ENCODE assay signal across 7 mouse cellular contexts in the genomic region with DNA sequence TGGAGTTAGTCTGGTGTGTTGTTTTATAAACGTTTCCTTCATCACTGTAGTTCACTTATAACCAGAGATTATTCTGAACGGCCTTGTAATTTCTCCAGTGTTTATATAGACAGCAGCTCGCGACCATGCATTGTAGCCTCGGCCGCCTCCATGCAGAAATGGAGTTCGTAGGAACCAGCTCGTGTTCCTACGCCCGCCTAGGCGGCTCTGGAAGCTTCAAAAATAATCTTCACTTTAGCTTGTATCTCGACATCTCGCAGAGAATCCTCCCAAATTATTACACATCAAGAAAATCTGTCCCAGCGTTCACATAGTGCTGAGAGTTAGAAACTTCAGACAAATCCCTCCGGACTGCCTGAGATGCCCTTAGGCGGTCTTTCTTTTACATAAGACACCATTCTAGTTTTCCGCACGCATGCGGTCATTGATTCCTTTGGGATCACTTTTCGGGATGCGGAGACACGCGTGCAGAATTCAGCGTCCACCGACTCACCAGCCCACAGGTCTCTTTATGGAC. TPM values are rescaled to one million over a fixed set of nuclear protein-coding genes. Genes with fewer than 3 reads are reported as not detected.
DNase-seq lines count a peak whose midpoint lies in the region; ATAC-seq and TF ChIP-seq lines count a peak whose summit lies in the region.

No protein-coding gene starts in this region.

- H3K9ac ChIP-seq in lung, postnatal 0 days (replicated peaks; ENCODE audit: low read depth): peak overlapping the region; percentile 53

- no peaks in the 10 kb centered on the region for H3K9me3 ChIP-seq in lung, postnatal 0 days (ENCODE audit: low read length)

- TF ChIP-seq EP300 in lung, postnatal 0 days (IDR thresholded peaks at IDR 0.05): no peak

- no peaks in the 10 kb centered on the region for H3K27me3 ChIP-seq in lung, postnatal 0 days (replicated peaks; ENCODE audit: insufficient read depth, low read length)

- peaks cover 12% of the 10 kb centered on the region; the same call in 1 of the 2 replicates for H3K4me1 ChIP-seq in lung, postnatal 0 days (ENCODE audit: insufficient read depth, low read depth, low read length)

- peak overlapping the region; percentile 86 for H3K27ac ChIP-seq in lung, postnatal 0 days (ENCODE audit: low read length)

- no peak for TF ChIP-seq CTCF in lung, postnatal 0 days (IDR thresholded peaks at IDR 0.05)

- peak overlapping the region; percentile 97 for H3K4me3 ChIP-seq in lung, postnatal 0 days (ENCODE audit: low read depth, low read length)

- WGBS in lung, postnatal 0 days: 0% methylated on average over 25 of the region's 25 CpGs

- ATAC-seq in lung, postnatal 0 days: peak; percentile 1; the same call in 1 of the 2 replicates
- ATAC-seq in inflammation-experienced regulatory T-cells, adult 6 months: no peak

- no peaks in the 10 kb centered on the region for H3K36me3 ChIP-seq in lung, postnatal 0 days (ENCODE audit: insufficient read depth, low read length)

- DNase-seq in right cerebral cortex, adult 18-20 months: peak; percentile 38
- DNase-seq in right cerebral cortex, postnatal 25 days: no peak
- DNase-seq in embryo, embryonic 10.5 days (ENCODE audit: low spot score): peak; percentile 73
- peak; percentile 68 to 72 for DNase-seq in frontal cortex, postnatal 36 days (ENCODE audit: low spot score in 2 of 2)
- DNase-seq in kidney, postnatal 4 days: peak; percentile 56 to 70
- DNase-seq in lung, postnatal 0 days (ENCODE audit: low spot score): peak; percentile 30

- H3K4me2 ChIP-seq in lung, postnatal 0 days (replicated peaks; ENCODE audit: low read depth, low read length): peak overlapping the region; percentile 95

RNA-seq across cellular contexts. Expression of gene Hnrnpf, which starts 5.9 kb away (rescaled TPM):
- 393 and 433 TPM in 2 replicates for polyA plus RNA-seq in lung, postnatal 0 days (2015; fragmentation: Nextera tagmentation; extraction: Ambion mirVana)
- 1,000 to 10,000 TPM in 1 of 3 experiments, 100 to 1,000 TPM in 2; 776 to 1,009 (median 841) TPM for polyA plus RNA-seq in inflammation-experienced regulatory T-cells, adult 6 months (2017; shearing (Covaris generic))

RNA-seq across cellular contexts. Expression of gene Fxyd4, which starts 31.4 kb away (rescaled TPM):
- 12.4 and 19.8 TPM in 2 replicates for polyA plus RNA-seq in lung, postnatal 0 days (2015; fragmentation: Nextera tagmentation; extraction: Ambion mirVana)
- polyA plus RNA-seq in inflammation-experienced regulatory T-cells, adult 6 months (2017; shearing (Covaris generic)): 10 to 100 TPM in 2 of 3 experiments, 1 to 10 TPM in 1; 6.1 to 16.1 (median 10.9) TPM

RNA-seq across cellular contexts. Expression of gene Zfp239, which starts 44.2 kb away (rescaled TPM):
- polyA plus RNA-seq in lung, postnatal 0 days (2015; fragmentation: Nextera tagmentation; extraction: Ambion mirVana): 0.97 and 1.3 TPM in 2 replicates
- polyA plus RNA-seq in inflammation-experienced regulatory T-cells, adult 6 months (2017; shearing (Covaris generic)): 1 to 10 TPM; 4.5 to 6.2 (median 4.9) TPM
